Mouse (Mus musculus) thymus, postnatal 14 days (tissue): ENCODE data around the gene Gm36210.

ENCODE experiments used
- DNase-seq: peaks from one replicate; pipeline ENCODE4 v3.0.0; 2021

Gene Gm36210

DNA sequence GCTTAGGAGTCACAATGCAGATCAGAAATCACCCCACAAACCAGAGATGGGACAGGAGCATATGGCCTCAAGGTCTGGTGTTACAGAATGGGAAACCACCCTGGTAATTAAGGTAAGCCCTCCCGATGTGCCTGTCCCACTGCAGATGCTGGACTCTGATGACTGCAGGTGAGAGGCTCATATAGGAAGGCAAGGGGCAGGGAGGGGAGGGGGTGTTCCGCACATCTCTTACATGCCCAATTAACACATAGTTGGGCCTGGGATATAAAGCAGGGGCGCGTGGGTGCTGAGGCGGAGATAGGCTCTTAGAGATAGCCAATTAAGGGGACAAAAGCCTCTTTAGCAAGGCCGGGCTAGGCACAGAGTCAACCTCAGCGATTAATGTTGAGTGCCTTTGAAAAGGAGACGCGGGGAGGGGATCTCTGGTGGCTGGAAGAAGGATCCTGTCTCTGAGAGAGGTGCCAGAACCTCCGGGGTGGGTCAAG lies at the start of gene Gm36210:
Gm36210 (minus strand) TSS at position 51 of the 485 bp plus-strand sequence.
- DNase-seq: no peak

GRCm38 (mm10) chr7:4953815-4954445 lies 47.6 kb upstream of the Gm36210 start:
- no peak for DNase-seq

DNA sequence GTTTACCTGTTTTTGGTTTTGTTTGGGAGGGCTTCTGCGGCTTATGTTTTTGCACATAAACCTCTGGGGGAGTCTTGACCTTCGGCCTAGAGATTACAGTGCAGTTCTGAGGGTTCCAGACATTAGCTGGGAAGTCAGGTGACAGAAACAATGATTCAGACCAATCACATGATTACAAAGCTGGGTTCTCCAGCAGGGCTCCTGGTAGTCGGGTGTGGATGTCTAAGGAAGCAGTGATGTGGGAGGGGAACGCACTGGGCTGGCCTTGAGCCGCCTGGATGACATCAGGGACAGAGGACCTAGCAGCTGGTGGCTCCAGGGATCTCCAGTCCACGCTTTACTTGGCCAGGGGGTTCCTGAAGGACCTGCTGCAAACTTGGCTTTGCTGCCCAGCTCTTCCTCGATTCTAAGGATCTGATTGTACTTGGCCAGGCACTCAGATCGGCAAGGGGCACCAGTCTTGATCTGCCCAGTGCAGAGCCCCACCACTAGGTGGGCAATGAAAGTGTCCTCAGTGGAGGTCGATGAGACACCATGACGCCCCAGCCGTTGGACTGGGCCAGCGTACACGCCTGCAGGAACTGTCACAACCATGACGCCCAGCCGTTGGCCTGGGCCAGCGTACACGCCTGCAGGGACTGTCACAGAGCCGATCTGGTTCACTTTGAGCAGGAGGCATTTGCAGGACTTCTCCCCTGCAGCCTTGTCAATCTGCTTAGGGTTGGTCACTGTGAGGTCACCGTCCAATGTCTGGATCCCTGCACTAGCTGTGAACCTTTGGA lies 44.4 kb upstream of the Gm36210 start:
- DNase-seq: no peak

- no peak for DNase-seq
These were observed 42.1 kb upstream of the Gm36210 start for GRCm38 (mm10) chr7:4948386-4948785.

DNA sequence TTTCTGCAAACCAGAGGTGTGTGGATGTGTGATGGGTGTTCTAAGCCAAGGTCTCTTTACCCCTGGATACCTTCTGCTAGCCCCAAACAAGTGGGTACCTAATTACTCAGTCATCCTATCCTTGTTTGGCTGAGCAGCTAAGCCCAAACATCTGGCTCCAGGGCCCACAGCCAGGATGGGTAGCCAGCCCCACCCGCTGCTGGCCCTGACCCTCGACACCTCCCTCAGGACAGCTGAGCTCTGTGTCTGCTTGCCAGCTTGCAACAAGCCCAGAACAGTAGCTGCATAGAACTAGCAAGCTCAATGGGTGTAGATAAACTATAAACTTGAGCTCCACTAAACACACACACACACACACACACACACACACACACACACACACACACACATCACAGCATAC lies 41.5 kb upstream of the Gm36210 start:
- DNase-seq: no peak

GRCm38 (mm10) chr7:4943223-4943815 lies 37.0 kb upstream of the Gm36210 start:
- peak; percentile 93 for DNase-seq

GRCm38 (mm10) chr7:4942673-4943072 lies 36.4 kb upstream of the Gm36210 start:
- no peak for DNase-seq

DNA sequence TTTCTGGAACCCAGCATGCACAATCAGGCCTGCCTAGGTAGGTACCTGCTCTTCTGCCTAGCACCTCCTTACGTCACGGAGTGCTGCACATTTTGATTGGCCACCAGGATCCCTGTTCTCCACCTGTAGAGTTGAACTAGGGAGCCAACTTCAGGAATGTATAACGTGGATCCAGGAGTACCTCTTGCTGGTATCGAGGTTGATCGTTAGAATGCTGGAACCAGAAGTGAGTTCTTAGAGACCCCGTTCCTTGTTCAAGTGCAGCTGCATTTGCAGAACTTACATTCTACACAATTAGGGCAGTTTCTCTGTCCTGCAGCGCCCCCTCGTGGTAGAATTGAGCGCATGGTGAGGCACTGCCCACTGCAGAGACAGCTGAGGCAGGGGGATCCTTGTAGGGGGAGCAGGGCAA lies 33.8 kb upstream of the Gm36210 start:
- peak; percentile 87 for DNase-seq

DNA sequence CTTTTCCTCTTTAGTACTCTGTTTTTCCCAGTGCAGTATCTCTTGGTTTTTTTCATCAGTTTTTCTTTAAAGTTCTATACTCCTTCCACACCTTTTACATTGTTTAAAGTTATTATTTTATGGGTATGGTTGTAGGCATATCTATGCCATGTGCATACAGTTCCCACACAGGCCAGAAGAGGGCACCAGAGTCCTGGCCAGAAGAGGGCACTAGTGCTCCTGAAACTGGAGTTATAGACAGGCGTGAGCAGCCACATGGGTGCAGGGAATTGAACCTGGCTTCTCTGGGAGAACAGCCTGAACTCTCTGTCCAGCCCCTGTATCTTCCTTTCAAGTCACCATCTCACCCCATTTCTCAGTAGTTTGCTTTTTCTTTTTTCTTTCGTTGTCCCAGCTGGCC lies 32.1 kb upstream of the Gm36210 start:
- peak; percentile 84 for DNase-seq

DNA sequence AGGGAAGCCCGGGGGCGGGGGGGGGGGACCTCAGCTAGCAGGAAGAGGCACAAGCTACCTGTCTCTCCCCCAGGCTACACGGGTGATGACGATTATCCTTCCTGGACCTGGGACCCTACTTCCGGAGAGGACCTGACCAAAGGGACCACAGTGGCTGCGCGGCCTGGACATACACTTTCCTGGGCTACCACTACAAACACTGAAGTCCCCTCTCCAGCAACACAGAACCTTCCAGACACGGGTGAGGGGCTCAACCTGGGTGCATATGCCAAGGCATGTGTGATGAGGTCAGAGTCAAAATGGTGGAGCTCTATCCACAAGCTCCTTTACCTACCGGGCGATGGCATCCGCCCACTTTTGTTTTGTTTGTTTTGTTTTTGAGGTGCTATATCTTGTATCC lies 31.1 kb upstream of the Gm36210 start:
- no peak for DNase-seq

DNA sequence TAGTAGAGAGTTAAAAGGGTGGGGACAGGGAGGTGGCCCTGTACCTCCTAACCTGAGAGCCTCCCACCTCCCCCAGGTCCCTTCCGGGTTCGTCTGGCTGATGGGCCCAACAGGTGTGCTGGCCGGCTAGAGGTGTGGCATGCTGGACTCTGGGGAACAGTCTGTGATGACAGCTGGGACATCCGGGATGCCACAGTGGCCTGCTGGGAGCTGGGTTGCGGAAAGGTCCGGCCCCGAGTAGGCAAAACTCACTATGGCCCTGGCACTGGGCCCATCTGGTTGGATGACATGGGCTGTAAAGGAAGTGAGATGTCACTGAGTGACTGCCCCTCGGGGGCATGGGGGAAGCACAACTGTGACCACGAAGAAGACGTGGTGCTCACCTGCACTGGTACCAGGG lies 30.5 kb upstream of the Gm36210 start:
- no peak for DNase-seq

DNA sequence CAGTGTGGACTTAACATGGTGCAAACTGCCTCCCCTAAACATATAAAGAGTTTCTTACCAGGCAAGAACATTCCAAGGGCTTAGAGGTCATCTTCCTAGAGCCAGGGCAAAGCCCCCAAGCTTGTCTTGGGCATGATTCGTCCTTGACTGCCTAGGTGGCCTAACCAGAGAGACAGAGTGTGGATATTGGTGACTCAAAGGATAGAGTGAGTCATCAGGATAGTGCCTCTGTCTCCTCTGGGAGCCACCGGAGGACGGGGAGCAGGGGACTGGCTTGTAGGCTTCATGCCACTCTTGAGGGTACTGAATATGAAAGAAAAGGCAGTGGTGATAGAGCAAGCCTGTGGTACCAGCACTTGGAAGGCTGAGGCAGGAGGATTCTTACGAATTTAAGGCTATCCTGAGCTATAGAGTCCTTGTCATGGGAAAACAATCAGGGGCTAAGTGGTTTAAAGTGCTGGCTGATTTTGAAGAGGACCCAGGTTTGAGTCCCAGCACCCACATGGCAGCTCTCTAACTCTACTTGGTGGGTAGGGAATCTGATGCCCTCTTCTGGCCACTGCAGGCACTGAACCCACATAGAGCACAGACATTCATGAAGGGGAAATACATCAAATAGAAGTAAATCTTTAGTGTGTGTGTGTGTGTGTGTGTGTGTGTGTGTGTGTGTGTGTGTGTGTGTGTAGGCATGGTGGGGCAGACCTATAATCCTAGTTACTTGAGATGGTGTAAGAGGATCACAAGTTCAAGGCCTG lies 28.0 kb upstream of the Gm36210 start:
- DNase-seq: no peak

DNA sequence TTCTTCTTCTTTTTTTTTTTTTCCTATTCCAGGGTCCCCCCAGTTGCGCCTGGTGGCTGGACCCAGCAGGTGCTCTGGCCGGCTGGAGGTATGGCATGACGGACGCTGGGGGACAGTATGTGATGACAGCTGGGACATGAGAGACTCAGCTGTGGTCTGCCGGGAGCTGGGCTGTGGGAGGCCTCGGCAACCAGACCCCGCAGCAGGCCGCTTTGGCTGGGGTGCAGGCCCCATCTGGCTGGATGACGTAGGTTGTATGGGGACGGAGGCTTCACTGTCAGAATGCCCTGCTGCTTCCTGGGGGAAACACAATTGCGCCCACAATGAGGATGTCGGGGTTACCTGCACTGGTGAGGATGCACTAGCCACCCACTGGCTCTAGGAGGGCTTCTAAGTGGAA lies 26.8 kb upstream of the Gm36210 start:
- DNase-seq: no peak

- DNase-seq: no peak
These were observed 22.0 kb upstream of the Gm36210 start for GRCm38 (mm10) chr7:4928323-4928722.

- no peak for DNase-seq
These were observed 21.4 kb upstream of the Gm36210 start for GRCm38 (mm10) chr7:4927711-4928110.

DNA sequence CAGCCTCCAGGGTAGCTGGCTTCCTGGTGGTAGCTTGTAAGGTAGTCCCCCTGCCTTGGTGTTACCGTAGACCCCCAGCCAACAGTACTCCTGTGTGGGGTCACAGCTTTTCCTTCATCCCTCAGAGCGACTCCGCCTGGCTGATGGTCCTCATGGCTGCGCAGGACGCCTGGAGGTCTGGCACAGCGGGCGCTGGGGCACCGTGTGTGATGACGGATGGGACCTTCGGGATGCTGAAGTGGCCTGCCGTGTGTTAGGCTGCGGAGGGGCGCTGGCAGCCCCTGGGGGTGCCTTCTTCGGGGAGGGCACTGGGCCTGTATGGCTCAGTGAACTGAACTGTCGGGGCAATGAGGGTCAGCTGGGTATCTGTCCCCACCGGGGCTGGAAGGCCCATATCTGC lies 20.5 kb upstream of the Gm36210 start:
- no peak for DNase-seq

DNA sequence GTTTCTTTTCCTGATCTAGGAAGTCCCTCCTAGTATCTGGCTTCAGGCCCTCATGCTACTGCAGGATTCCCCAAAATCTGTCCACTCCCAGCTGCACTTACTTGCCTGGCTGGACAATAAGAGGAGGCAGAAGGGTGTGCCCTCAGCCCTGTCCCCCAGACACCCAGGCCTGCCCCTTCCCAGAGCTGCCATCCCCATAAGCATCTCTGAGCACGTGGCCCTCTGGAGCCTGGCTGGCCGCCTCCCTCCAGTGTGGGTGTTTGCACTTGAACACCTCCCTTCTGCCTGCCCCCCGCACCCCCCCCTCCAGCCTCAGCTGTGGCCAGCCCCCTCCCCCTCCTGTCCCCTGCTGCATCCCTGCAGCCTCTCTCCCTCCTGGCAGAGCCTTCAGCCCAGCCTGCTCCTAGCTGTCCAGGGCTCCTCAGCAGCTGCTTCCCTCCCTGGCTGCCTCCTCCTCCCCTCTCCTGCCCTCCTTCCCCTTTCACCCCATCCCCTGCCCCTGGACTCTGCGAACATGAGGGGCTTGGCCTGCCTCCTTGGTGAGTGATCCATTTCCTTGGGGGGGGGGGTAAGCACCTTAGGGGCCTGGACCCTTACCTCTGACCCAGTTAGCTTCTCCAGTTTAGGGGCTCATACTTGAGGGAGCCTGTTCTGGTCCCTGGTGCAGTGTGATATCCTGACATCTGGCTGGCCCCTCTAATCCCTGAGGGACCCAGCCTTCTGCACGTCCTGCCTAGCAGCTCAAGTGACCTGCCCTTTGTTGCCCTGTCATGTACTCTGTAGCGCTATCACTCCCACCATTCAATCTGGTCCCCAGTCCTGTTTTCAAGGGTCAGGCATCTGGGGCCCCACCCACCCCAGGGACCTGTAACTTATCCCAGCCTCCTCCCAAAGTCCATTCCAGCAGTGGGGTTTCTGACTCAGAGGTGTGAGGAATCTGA lies 19.4 kb upstream of the Gm36210 start, which contains the start of gene Ssc5d:
Ssc5d (plus strand) TSS at position 345 of the 941 bp plus-strand sequence.
- no peak for DNase-seq

GRCm38 (mm10) chr7:4924891-4925301 lies 18.6 kb upstream of the Gm36210 start:
- no peak for DNase-seq

- DNase-seq: no peak
These were observed 18.2 kb upstream of the Gm36210 start for GRCm38 (mm10) chr7:4924483-4924882.

- no peak for DNase-seq
These were observed 17.5 kb upstream of the Gm36210 start for GRCm38 (mm10) chr7:4923586-4924364.

- DNase-seq: peak; percentile 44
These were observed 16.7 kb upstream of the Gm36210 start for GRCm38 (mm10) chr7:4922931-4923565.
